Mouse (Mus musculus): Measurements from ENCODE around the gene Slamf8. TPM values are rescaled to one million over a fixed set of nuclear protein-coding genes. Genes with fewer than 3 reads are reported as not detected.

Slamf8 gene
- polyA plus RNA-seq, 1 experiment from 2014 or later = 0.12 TPM

Other genes with a start within 250 kb of the Slamf8 start
- 0.04 and 0.05 TPM in 2 replicates for gene Kcnj10, start 249.4 kb downstream of the Slamf8 start, polyA plus RNA-seq (2015; fragmentation: Nextera tagmentation; extraction: Ambion mirVana)
- gene Pigm, start 214.0 kb downstream of the Slamf8 start, polyA plus RNA-seq (2015; fragmentation: Nextera tagmentation; extraction: Ambion mirVana) = 4.9 and 5.2 TPM in 2 replicates
- gene Slamf9, start 115.2 kb downstream of the Slamf8 start, polyA plus RNA-seq (2015; fragmentation: Nextera tagmentation; extraction: Ambion mirVana) = 0.47 and 0.52 TPM in 2 replicates
- gene Igsf9, start 108.8 kb downstream of the Slamf8 start, polyA plus RNA-seq (2015; fragmentation: Nextera tagmentation; extraction: Ambion mirVana) = 39.6 and 41.0 TPM in 2 replicates
- gene Tagln2, start 90.5 kb downstream of the Slamf8 start, polyA plus RNA-seq (2015; fragmentation: Nextera tagmentation; extraction: Ambion mirVana) = 233 and 277 TPM in 2 replicates
- 2.2 and 2.3 TPM in 2 replicates for gene Cfap45, start 69.8 kb downstream of the Slamf8 start, polyA plus RNA-seq (2015; fragmentation: Nextera tagmentation; extraction: Ambion mirVana)
- 3.7 and 3.8 TPM in 2 replicates for gene Vsig8, start 34.6 kb downstream of the Slamf8 start, polyA plus RNA-seq (2015; fragmentation: Nextera tagmentation; extraction: Ambion mirVana)
- gene Fcrl6, start 12.0 kb upstream of the Slamf8 start, polyA plus RNA-seq (2015; fragmentation: Nextera tagmentation; extraction: Ambion mirVana) = 0.27 and 0.52 TPM in 2 replicates
- gene Dusp23, start 42.4 kb upstream of the Slamf8 start, polyA plus RNA-seq (2015; fragmentation: Nextera tagmentation; extraction: Ambion mirVana) = 11.0 and 12.9 TPM in 2 replicates
- gene Crp, start 107.5 kb upstream of the Slamf8 start, polyA plus RNA-seq (2015; fragmentation: Nextera tagmentation; extraction: Ambion mirVana) = 0.19 TPM in 1 of 2 replicates, not detected in the other

Data from limb, embryonic 15.5 days (tissue).